Mouse (Mus musculus): ENCODE data around the gene Ggt6.
A peak's percentile ranks its signal among the peaks of the same experiment; 100 is the strongest.
"Not testable (repeated sequence)": the region's sequence is repeated elsewhere in the genome, so short reads cannot be mapped to it uniquely, and the experiment has no call there.

The Ggt6 gene

GRCm38 (mm10) chr11:72411093-72411921 is 24.0 kb upstream of the Ggt6 start, which contains the start of gene Smtnl2:
Gene Smtnl2, minus strand, starts transcription at chr11:72411713.
- DNase-seq (ENCODE audit: low spot score), result no peak

GRCm38 (mm10) chr11:72411945-72412344 is 23.4 kb upstream of the Ggt6 start:
- DNase-seq (ENCODE audit: low spot score), result no peak

GRCm38 (mm10) chr11:72413016-72413415 is 22.3 kb upstream of the Ggt6 start:
- DNase-seq (ENCODE audit: low spot score), result no peak

- DNase-seq (ENCODE audit: low spot score), result no peak
Observed at GRCm38 (mm10) chr11:72413601-72414190, 21.6 kb upstream of the Ggt6 start.

GRCm38 (mm10) chr11:72415155-72415554 is 20.2 kb upstream of the Ggt6 start:
- DNase-seq (ENCODE audit: low spot score), result no peak

- no peak for DNase-seq (ENCODE audit: low spot score)
Observed at GRCm38 (mm10) chr11:72416666-72417065, 18.7 kb upstream of the Ggt6 start.

- DNase-seq (ENCODE audit: low spot score), result no peak
Observed at GRCm38 (mm10) chr11:72417376-72417775, 17.9 kb upstream of the Ggt6 start.

GRCm38 (mm10) chr11:72418227-72418626 is 17.1 kb upstream of the Ggt6 start:
- DNase-seq (ENCODE audit: low spot score), result no peak

GRCm38 (mm10) chr11:72419006-72419405 is 16.3 kb upstream of the Ggt6 start:
- DNase-seq (ENCODE audit: low spot score), result no peak

GRCm38 (mm10) chr11:72420460-72421122 is 14.7 kb upstream of the Ggt6 start:
- no peak for DNase-seq (ENCODE audit: low spot score)

- DNase-seq (ENCODE audit: low spot score), result no peak
Observed at GRCm38 (mm10) chr11:72421518-72422278, 13.6 kb upstream of the Ggt6 start.

- DNase-seq (ENCODE audit: low spot score), result no peak
Observed at GRCm38 (mm10) chr11:72423686-72424085, 11.6 kb upstream of the Ggt6 start.

GRCm38 (mm10) chr11:72425201-72425600 is 10.1 kb upstream of the Ggt6 start:
- DNase-seq (ENCODE audit: low spot score), result no peak

GRCm38 (mm10) chr11:72426884-72427283 is 8.4 kb upstream of the Ggt6 start:
- no peak for DNase-seq (ENCODE audit: low spot score)

GRCm38 (mm10) chr11:72428694-72429093 is 6.6 kb upstream of the Ggt6 start:
- DNase-seq (ENCODE audit: low spot score), result no peak

- peak; percentile 71 for DNase-seq (ENCODE audit: low spot score)
Observed at GRCm38 (mm10) chr11:72429288-72429690, 6.0 kb upstream of the Ggt6 start.

- not testable (repeated sequence) for DNase-seq (ENCODE audit: low spot score)
Observed at GRCm38 (mm10) chr11:72430311-72431068, 4.8 kb upstream of the Ggt6 start.

- no peak for DNase-seq (ENCODE audit: low spot score)
Observed at GRCm38 (mm10) chr11:72435694-72436045, 344 bp downstream of the Ggt6 start.

GRCm38 (mm10) chr11:72436271-72436670 is 945 bp downstream of the Ggt6 start:
- no peak for DNase-seq (ENCODE audit: low spot score)

- no peak for DNase-seq (ENCODE audit: low spot score)
Observed at GRCm38 (mm10) chr11:72436756-72437650, 1.7 kb downstream of the Ggt6 start.

- DNase-seq (ENCODE audit: low spot score), result no peak
Observed at GRCm38 (mm10) chr11:72438411-72438810, 3.1 kb downstream of the Ggt6 start.
